In the genomic region with DNA sequence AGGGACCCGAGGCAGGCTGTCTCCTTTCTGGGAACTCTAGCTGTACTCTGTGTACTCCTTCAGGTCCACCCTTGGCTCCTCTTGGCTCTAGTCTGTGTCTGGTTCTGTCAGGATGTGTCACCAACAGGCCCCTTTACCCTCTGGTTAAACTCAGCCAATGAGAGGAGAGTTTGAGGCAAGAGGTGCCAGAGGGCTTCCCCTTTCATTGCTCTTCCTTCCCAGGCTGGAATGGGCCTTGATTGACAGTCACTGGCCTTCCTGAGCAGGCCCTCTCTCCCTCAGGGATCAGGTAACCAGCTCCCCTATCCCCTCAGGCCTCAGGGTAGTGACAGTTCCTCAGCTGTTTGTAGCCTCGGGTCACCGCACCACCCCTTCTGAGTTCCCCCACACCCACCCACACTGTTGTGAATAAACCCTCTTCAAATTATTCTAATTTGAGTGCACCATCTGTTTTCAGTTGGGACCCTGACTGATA, we compare ENCODE assay signal across 8 mouse cellular contexts. TPM values are rescaled to one million over a fixed set of nuclear protein-coding genes. Genes with fewer than 3 reads are reported as not detected.
A peak's percentile ranks its signal among the peaks of the same experiment; 100 is the strongest.
DNase-seq lines count a peak whose midpoint lies in the region; ATAC-seq and TF ChIP-seq lines count a peak whose summit lies in the region.

No protein-coding gene starts in this region.

- intact Hi-C loops in left cerebral cortex, postnatal 36 days (cut with DNase I): loop anchor here (5.0 to 10.0 kb wide), 2 partner anchors 81 to 302 kb away; no protein-coding TSS in a partner anchor

- H3K4me1 ChIP-seq in intestine, embryonic 14.5 days (replicated peaks; ENCODE audit: control insufficient read depth, insufficient read depth, low read length): peaks cover 5% of the 10 kb centered on the region; the same call in 1 of the 2 replicates
- H3K4me1 ChIP-seq in intestine, embryonic 16.5 days (ENCODE audit: control insufficient read depth, insufficient read depth, low read length): 0 out of 2 replicates have a peak, but pooled peaks cover 5% of the 10 kb centered on the region
- peaks cover 5% of the 10 kb centered on the region for H3K4me1 ChIP-seq in bone marrow, adult 2 months (ENCODE audit: control insufficient read depth, insufficient read depth, low read length)
- H3K4me1 ChIP-seq in heart, postnatal 0 days (ENCODE audit: control insufficient read depth, insufficient read depth): peaks cover 6% of the 10 kb centered on the region
- peaks cover 15% of the 10 kb centered on the region for H3K4me1 ChIP-seq in midbrain, embryonic 13.5 days (replicated peaks)

- H3K27ac ChIP-seq in intestine, embryonic 14.5 days (ENCODE audit: low read depth): no peak overlapping the region
- H3K27ac ChIP-seq in intestine, embryonic 16.5 days (ENCODE audit: low read length): no peak overlapping the region
- H3K27ac ChIP-seq in bone marrow, adult 2 months (ENCODE audit: control insufficient read depth, insufficient read depth, low read depth, low read length, poor library complexity): peak overlapping the region; percentile 21
- H3K27ac ChIP-seq in heart, postnatal 0 days (ENCODE audit: low read depth): 0 out of 2 replicates have a peak overlapping the region, but pooled peaks have one; percentile 24
- H3K27ac ChIP-seq in midbrain, embryonic 13.5 days: peak overlapping the region; percentile 36; the same call in 1 of the 2 replicates

- no peaks in the 10 kb centered on the region for H3K36me3 ChIP-seq in intestine, embryonic 14.5 days (ENCODE audit: control insufficient read depth, insufficient read depth, low read length)
- no peaks in the 10 kb centered on the region for H3K36me3 ChIP-seq in intestine, embryonic 16.5 days (ENCODE audit: control insufficient read depth, insufficient read depth, low read length)
- H3K36me3 ChIP-seq in heart, postnatal 0 days (replicated peaks; ENCODE audit: control insufficient read depth, insufficient read depth, low read length): no peaks in the 10 kb centered on the region
- no peaks in the 10 kb centered on the region for H3K36me3 ChIP-seq in midbrain, embryonic 13.5 days

- 43% methylated on average over 3 of the region's 3 CpGs for WGBS in intestine, embryonic 14.5 days
- 51% methylated on average over 3 of the region's 3 CpGs for WGBS in intestine, embryonic 16.5 days
- WGBS in bone marrow, adult 2 months: 16% methylated on average over 3 of the region's 3 CpGs
- WGBS in heart, postnatal 0 days: 40% methylated on average over 3 of the region's 3 CpGs
- WGBS in midbrain, embryonic 13.5 days: 38% methylated on average over 3 of the region's 3 CpGs

- ATAC-seq in intestine, embryonic 14.5 days (replicated peaks; ENCODE audit: low FRiP score, low TSS enrichment, low read depth): 0 out of 2 replicates have a peak, but pooled peaks have one; percentile 44
- no peak for ATAC-seq in intestine, embryonic 16.5 days
- peak; percentile 43 for ATAC-seq in heart, postnatal 0 days (ENCODE audit: insufficient read depth, low read depth)
- ATAC-seq in midbrain, embryonic 13.5 days: no peak

- 0 out of 2 replicates have a peak, but pooled peaks cover 2% of the 10 kb centered on the region for H3K9me3 ChIP-seq in intestine, embryonic 14.5 days (ENCODE audit: control insufficient read depth, low read length)
- no peaks in the 10 kb centered on the region for H3K9me3 ChIP-seq in intestine, embryonic 16.5 days (ENCODE audit: control insufficient read depth, low read length)
- no peaks in the 10 kb centered on the region for H3K9me3 ChIP-seq in heart, postnatal 0 days (replicated peaks; ENCODE audit: control insufficient read depth, low read length)
- H3K9me3 ChIP-seq in midbrain, embryonic 13.5 days: no peaks in the 10 kb centered on the region

- DNase-seq in intestine, embryonic 14.5 days (ENCODE audit: low spot score): no peak
- no peak for DNase-seq in heart, postnatal 0 days (ENCODE audit: low spot score)
- no peak for DNase-seq in adrenal gland, postnatal 14 days
- DNase-seq in right cerebral cortex, postnatal 14 days: no peak
- DNase-seq in left cerebral cortex, postnatal 36 days (ENCODE audit: low spot score in 2 of 2): no peak

- H3K4me3 ChIP-seq in intestine, embryonic 14.5 days (ENCODE audit: low read depth, low read length): no peak overlapping the region
- H3K4me3 ChIP-seq in intestine, embryonic 16.5 days (ENCODE audit: low read length): no peak overlapping the region
- no peak overlapping the region for H3K4me3 ChIP-seq in bone marrow, adult 2 months (replicated peaks; ENCODE audit: control insufficient read depth, low read depth, low read length)
- no peak overlapping the region for H3K4me3 ChIP-seq in heart, postnatal 0 days (ENCODE audit: low read depth, low read length)
- H3K4me3 ChIP-seq in midbrain, embryonic 13.5 days (replicated peaks): no peak overlapping the region

- TF ChIP-seq EP300 in heart, postnatal 0 days (IDR thresholded peaks at IDR 0.05; ENCODE audit: low read depth): no peak

- no peak overlapping the region for H3K4me2 ChIP-seq in intestine, embryonic 14.5 days (ENCODE audit: low read length)
- H3K4me2 ChIP-seq in intestine, embryonic 16.5 days (ENCODE audit: low read depth, low read length): no peak overlapping the region
- H3K4me2 ChIP-seq in heart, postnatal 0 days (ENCODE audit: low read depth, low read length): no peak overlapping the region
- no peak overlapping the region for H3K4me2 ChIP-seq in midbrain, embryonic 13.5 days (replicated peaks)

- TF ChIP-seq CTCF in bone marrow, adult 2 months (IDR thresholded peaks at IDR 0.05; ENCODE audit: control insufficient read depth, insufficient read depth, low read length): no peak
- TF ChIP-seq CTCF in heart, postnatal 0 days (IDR thresholded peaks at IDR 0.05; ENCODE audit: low read depth): no peak

- no peak overlapping the region for H3K9ac ChIP-seq in intestine, embryonic 14.5 days (ENCODE audit: low read length)
- no peak overlapping the region for H3K9ac ChIP-seq in intestine, embryonic 16.5 days (ENCODE audit: low read depth, low read length)
- H3K9ac ChIP-seq in heart, postnatal 0 days (replicated peaks; ENCODE audit: low read depth, low read length): no peak overlapping the region
- no peak overlapping the region for H3K9ac ChIP-seq in midbrain, embryonic 13.5 days (replicated peaks)

- TF ChIP-seq POLR2A in bone marrow, adult 2 months (IDR thresholded peaks at IDR 0.05; ENCODE audit: borderline replicate concordance, control insufficient read depth, low read depth, low read length): no peak

- no peaks in the 10 kb centered on the region for H3K27me3 ChIP-seq in intestine, embryonic 14.5 days (replicated peaks; ENCODE audit: control insufficient read depth, insufficient read depth, low read length)
- H3K27me3 ChIP-seq in intestine, embryonic 16.5 days (replicated peaks; ENCODE audit: control insufficient read depth, insufficient read depth, low read length): no peaks in the 10 kb centered on the region
- H3K27me3 ChIP-seq in heart, postnatal 0 days (ENCODE audit: control insufficient read depth, insufficient read depth, low read length): no peaks in the 10 kb centered on the region
- H3K27me3 ChIP-seq in midbrain, embryonic 13.5 days: no peaks in the 10 kb centered on the region

RNA-seq across cellular contexts. Expression of a gene that starts 28.1 kb away (rescaled TPM):
- 276 and 279 TPM in 2 replicates for polyA plus RNA-seq in intestine, embryonic 14.5 days (2014; fragmentation: Nextera tagmentation; extraction: Ambion mirVana)
- polyA plus RNA-seq in intestine, embryonic 16.5 days (2015; fragmentation: Nextera tagmentation; extraction: Ambion mirVana): 277 and 289 TPM in 2 replicates
- polyA plus RNA-seq in bone marrow, adult 2 months (2011; ENCODE audit: insufficient read depth, insufficient read length, low replicate concordance, missing spikeins): 70.4 and 92.1 TPM in 2 replicates
- total RNA-seq in heart, postnatal 0 days (2014; rRNA removed; ENCODE audit: low replicate concordance): 132 and 176 TPM in 2 replicates
- 407 and 417 TPM in 2 replicates for polyA plus RNA-seq in heart, postnatal 0 days (2015; fragmentation: Nextera tagmentation; extraction: Ambion mirVana)
- 287 and 316 TPM in 2 replicates for polyA plus RNA-seq in midbrain, embryonic 13.5 days (2015; fragmentation: Nextera tagmentation; extraction: Ambion mirVana)
- 313 and 326 TPM in 2 replicates for total RNA-seq in adrenal gland, postnatal 14 days (2021)
- total RNA-seq in left cerebral cortex, postnatal 36 days (2021): 100 to 1,000 TPM; 119 to 127 TPM

RNA-seq across cellular contexts. Expression of a gene that starts 40.8 kb away (rescaled TPM):
- 96.5 and 106 TPM in 2 replicates for polyA plus RNA-seq in intestine, embryonic 14.5 days (2014; fragmentation: Nextera tagmentation; extraction: Ambion mirVana)
- polyA plus RNA-seq in intestine, embryonic 16.5 days (2015; fragmentation: Nextera tagmentation; extraction: Ambion mirVana): 62.2 and 62.6 TPM in 2 replicates
- 33.6 and 40.4 TPM in 2 replicates for polyA plus RNA-seq in bone marrow, adult 2 months (2011; ENCODE audit: insufficient read depth, insufficient read length, low replicate concordance, missing spikeins)
- total RNA-seq in heart, postnatal 0 days (2014; rRNA removed; ENCODE audit: low replicate concordance): 43.5 and 47.8 TPM in 2 replicates
- 42.2 and 44.7 TPM in 2 replicates for polyA plus RNA-seq in heart, postnatal 0 days (2015; fragmentation: Nextera tagmentation; extraction: Ambion mirVana)
- polyA plus RNA-seq in midbrain, embryonic 13.5 days (2015; fragmentation: Nextera tagmentation; extraction: Ambion mirVana): 180 and 182 TPM in 2 replicates
- total RNA-seq in adrenal gland, postnatal 14 days (2021): 69.2 and 78.4 TPM in 2 replicates
- 10 to 100 TPM; 85.2 to 94.1 TPM for total RNA-seq in left cerebral cortex, postnatal 36 days (2021)

Comparison
In these comparisons a context has a peak if more than half of its experiments do, and no peak if none do; other contexts are left out.
1. ATAC-seq: peak in intestine, embryonic 14.5 days (single experiment) and heart, postnatal 0 days (single experiment); none in intestine, embryonic 16.5 days (single experiment) and midbrain, embryonic 13.5 days (single experiment).
2. H3K27ac ChIP-seq: peak in bone marrow, adult 2 months (single experiment), heart, postnatal 0 days (single experiment) and midbrain, embryonic 13.5 days (single experiment); none in intestine, embryonic 14.5 days (single experiment) and intestine, embryonic 16.5 days (single experiment).